Mouse (Mus musculus) retina, postnatal 7 days (tissue): ENCODE data around the gene Gm9745.
"Not testable (repeated sequence)": the region's sequence is repeated elsewhere in the genome, so short reads cannot be mapped to it uniquely, and the experiment has no call there.

ENCODE experiments used
- DNase-seq: peaks from one replicate; pipeline ENCODE4 v3.0.0-alpha.2; 2012; ENCODE audit warnings: low read depth, low spot score

Gene Gm9745

DNA sequence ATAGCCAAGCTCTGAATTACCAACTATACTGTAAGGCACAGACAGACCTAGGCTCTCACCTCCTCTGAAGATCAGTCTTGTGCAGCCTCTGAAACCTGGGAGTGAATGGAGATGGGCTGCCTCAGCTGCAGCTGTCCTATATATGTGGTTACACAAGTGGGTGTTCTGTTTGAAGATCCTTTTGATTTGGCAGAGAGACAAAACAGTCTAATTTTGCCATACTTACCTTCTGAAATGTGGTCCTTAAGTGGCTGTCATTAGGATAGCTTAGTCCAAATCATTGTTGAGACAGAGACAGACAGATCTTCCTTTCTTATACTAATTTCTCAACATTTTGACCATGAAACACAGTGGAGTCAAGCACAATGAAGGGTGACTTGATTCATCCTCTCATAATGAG lies at the start of gene Gm9745:
Gm9745 (minus strand) TSS at position 101 of the 400 bp plus-strand sequence.
- DNase-seq, result not testable (repeated sequence)

DNA sequence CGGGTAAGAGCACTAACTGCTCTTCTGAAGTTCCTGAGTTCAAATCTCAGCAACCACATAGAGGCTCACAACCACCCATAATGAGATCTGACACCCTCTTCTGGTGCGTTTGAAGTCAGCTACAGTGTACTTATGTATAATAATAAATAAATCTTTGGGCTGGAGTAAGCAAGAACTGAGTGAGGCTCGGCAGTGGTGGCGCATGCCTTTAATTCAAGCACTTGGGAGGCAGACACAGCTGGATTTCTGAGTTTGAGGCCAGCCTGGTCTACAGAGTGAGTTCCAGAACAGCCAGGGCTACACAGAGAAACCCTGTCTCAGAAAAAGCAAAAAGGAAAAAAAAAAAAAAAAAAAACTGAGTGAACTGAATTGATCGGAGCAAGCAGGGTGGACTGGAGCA lies 49.2 kb upstream of the Gm9745 start:
- DNase-seq, result not testable (repeated sequence)

DNA sequence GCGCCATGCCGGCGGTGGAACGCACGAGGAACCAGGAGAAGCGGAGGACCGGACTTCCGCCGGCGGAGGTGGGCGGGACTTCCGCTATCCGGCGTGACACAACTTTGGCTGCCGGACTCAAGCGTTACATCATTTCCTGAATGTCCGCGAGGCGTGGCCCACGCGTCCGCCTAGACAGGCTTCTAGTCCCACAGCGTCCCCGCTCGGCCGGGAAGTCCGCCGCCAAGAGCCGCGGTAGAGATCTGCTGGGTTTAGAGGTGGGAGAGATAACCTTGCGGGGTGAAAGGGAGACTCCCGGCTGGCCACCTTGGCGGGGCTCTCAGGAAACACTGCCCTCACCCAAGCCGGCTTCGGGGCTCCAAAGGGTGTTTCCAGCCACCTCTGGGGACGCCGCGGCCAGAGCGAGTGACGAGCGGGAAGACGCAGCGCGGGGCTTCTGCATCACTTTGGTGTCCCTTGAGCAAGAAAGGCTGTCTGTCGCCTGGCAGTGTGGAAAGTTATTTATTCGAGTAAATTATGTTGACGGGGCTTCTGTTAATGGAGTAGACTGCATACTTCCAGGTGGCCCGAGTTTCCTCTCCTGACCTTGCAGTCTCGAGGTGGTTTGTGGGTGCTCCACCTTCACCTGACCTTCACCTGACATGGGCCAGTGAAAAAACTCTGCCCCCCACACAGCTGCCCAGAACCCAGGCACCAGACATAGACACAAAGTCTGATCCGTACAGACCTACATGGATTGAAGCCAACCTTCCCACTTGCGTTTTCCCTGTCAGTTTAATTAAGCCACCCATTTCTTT lies 48.2 kb upstream of the Gm9745 start, which contains the start of gene Gtpbp4:
Gtpbp4 (minus strand) TSS at position 94 of the 797 bp plus-strand sequence.
- peak; percentile 96 for DNase-seq

DNA sequence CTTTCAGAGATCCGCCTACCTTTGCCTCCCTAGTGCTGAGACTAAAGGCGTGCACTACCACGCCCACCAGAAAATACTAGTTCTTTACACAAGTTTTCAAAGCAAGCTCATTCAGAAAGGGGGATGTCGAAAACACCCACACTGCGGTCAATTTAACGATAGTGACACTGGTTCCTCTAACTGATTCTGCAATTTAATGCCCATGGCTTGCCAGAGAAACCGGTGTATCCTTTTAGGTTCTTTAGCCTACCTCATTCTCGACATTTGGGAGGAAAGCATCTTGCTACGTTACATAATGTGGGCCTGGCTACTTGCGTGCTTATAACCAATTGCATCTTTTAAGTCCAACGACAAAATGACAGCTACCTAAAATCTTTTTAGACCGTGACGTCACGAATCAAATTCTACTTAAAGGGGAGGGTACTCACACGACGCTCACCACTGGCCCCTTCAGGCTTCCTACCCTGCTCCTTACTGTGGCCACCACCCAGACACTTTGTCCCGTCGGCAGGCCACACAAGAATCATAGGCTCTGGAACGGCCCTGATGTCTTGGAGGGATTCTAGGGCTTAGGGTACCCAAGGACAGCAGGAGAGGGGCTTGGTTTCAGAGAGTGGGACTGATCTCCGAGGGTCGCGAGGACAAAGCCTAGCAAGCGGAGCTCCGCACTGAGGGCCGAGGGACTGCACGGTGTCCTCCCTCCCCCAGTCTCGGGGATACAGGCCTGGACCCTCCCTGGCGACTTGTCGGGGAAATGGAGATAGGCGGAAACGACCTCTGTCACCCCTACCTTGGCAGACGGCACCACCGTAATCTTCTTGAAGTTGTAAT lies 47.3 kb upstream of the Gm9745 start:
- peak; percentile 6 for DNase-seq

DNA sequence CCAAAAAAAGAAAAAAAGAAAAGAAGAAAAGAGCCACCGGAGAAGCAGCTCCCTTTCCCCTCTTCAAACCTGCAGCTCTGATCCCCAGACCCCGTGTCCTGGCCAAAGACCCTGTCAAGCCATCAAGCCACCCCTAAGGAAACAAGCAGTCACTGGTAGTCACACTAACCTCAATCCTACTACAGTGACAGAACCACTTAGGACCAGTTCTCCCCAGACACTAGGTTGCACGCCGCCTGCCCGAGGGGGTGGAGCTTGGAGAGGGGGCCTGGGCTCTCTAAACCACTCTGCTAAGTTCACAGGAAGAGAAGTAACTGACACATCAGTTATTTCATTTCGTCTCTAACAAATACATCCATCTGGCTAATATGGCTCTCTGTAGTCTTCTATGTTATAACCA lies 44.2 kb upstream of the Gm9745 start:
- DNase-seq, result no peak

DNA sequence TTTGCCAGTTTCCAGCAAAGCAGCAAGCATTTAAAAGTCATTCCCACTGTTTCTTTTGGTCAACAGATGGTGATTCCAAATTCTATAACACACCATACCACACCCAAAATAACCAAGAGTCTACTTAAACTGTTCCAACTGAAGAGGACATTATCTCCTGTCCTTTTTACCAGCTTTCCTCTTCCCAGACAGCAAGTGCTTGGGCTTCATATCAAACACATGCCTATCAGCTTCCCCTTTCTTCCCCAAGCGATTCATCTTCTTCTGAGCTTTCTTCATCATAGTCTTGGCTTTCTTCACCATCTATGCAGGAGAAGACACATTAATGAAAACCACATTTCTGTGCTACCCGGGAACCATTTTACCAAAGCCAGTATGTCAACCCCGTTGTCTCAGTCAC lies 24.9 kb upstream of the Gm9745 start:
- no peak for DNase-seq

DNA sequence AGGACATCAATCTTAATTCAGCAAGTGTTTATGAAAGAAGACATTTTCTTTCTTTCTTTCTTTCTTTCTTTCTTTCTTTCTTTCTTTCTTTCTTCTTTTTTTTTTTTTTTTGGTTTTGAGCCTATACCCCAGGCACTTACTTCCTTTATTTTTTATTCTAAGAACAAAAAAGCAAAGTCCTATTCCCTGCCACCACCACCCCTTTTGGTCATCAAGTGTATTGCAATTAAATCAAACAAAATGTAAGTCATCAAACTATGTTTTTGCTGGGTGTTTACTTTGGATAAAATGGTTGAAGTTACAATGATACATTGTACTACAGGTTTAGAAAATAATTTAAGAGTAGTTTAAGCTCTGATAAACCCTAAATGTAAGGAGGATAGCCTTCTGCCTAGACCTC lies 24.3 kb upstream of the Gm9745 start:
- no peak for DNase-seq

DNA sequence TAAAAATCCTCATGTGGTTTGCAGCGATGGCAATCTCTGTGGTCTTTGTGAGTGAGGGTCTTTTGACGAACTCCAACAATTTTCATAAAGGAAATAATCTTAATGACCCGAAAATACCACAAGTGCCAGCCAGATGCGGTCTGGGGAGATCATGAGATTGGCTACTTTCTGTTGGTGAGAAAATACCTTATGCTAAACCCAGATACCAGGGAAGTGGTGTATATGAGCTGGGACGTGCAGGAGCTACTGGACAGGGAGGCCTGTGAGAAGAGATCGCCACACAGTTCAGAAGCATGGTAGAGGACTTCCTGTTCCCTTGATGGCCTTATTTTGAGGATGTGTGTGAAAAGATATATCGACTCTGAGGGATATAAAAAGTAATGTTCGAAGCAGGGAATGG lies 19.7 kb upstream of the Gm9745 start:
- DNase-seq, result no peak

DNA sequence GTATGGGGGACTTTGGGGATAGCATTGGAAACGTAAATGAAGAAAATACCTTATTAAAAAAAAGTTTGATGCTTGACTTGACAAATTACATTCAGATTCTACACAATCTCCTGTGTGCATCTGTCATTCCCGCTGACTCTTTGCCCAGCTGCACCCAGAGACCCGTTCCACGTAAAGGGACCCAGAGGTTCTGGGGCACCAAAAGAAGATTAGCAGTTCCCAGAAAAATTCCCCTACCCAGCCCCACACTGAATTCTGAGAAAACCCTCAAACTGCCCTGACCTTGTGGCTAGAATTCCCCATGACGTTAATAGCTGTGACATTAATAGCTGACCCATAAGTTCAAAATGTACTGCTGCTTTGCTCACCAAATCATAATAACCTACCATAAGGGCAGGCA lies 17.2 kb upstream of the Gm9745 start:
- no peak for DNase-seq

DNA sequence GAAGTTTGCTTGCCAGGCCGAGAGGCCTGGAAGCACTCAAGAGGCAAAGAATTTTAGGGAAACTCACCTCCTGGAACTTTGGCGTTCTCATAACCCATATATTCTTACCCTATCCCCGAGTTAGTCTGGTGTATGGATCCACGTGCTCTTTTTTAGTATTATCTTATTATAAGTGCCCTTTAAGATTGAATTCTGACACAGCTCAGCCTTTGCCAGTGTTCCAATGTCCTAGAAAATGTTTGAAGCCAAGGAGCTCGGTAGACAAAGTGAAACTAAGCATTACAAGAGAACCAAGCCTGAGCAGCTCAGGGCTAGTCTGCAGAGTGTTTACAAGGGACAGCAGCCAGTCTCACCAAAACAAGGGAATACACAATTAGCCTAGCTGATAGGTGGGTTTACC lies 14.2 kb upstream of the Gm9745 start:
- DNase-seq, result not testable (repeated sequence)

DNA sequence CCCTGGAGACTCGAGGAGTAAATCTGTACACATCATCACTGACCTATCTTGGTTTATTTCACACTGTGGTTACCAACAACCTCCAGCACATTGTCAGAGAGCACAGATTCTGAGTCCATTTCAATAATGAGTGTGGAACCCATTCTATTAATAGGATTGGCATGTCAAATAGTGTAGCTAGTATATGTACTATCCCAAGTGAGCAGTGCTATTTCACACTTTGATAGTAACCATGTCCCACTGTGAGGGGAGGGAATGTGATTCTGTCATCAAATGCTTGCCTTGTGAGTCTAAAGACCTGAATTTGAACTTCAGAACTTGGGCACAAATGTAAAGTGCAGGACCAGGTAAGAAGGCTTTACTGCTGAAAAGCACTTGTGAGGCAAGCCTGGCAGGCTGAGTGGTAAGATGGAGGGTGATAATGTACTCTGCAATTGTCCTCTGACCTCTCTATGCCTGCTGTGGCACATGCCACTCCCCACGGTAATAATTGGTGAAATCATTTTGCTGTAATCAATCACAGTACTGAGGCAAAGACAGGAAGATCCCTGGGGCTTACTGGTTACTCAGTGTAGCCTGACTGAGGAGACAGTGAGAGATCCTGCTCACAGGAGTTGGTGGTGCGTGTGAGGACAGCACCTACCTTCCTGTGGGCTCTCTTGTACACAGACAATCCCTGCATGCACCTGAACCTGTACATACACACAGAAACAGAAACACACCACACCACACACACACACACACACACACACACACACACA lies 13.3 kb upstream of the Gm9745 start:
- not testable (repeated sequence) for DNase-seq

DNA sequence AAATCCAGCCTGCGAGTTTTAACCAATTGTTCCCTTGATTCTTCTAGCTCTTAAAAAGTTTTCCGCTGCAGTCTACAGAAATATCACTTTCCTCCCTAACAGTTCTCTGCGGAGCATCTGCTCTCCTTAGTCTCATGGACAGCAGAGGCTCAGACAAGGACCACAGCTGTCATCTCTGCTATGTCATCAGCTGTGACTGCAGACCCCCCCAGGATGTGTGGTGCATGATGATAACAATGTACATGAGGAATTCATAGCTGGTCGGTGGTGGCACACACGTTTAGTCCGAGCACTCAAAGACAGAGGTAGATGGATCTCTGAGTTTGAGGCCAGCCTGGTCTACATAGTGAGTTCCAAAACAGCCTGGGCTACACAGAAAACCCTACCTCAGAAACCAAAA lies 11.5 kb upstream of the Gm9745 start:
- not testable (repeated sequence) for DNase-seq

DNA sequence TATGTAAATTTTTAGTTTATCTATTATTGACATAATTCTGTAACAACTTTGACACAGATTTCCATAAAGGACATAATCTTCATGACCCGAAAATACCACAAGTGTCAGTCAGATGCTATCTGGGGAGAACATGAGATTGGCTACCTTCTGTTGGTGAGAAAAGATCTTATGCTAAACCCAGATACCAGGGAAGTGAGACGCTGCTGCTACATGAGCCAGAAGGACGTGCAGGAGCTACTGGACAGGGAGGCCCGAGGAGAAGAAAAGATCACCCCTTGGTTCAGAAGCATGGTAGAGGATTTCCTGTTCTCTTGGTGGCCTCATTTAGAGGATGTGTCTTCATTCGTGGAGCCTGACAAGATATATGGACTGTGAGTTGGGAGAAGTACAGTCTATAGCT lies 11.0 kb upstream of the Gm9745 start:
- DNase-seq, result not testable (repeated sequence)

DNA sequence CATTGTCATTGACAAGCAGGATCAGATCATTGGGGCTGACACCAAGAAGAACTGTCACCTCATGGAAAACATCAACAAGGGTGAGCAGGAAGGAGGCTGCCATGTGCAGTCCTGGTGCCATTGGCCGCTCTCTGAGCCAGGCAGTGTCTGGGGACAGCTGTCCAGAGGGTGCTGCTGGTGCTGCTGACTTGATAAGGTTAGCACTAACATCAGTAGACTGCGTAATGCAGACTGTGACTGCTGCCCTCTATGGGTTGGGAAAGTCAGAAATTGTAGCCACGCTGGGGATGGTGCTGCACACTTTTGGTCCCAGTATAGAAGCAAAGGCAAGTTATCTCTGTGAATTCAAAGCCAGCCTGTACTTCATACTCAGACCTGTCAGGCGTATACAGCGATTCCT lies 8.8 kb upstream of the Gm9745 start:
- DNase-seq, result not testable (repeated sequence)

DNA sequence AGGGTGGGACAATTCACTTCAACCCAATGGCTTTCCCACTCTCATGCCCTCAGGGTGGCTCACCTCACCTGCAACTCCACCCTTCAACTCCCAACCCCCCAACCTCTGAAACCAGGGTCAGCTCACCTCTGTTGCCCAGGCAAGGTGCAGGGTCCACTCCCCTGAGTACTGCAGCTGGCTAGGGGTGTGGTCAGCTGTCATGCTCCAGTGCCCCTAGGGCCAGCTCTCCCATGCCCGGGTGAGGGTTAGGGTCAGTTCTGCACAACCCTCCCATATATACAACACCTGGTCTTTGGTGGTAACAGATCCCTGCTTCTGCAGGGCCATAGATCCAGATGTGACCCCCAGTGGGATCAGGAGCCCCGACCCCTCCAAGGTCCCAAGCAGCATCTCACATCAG lies 7.1 kb upstream of the Gm9745 start:
- not testable (repeated sequence) for DNase-seq

DNA sequence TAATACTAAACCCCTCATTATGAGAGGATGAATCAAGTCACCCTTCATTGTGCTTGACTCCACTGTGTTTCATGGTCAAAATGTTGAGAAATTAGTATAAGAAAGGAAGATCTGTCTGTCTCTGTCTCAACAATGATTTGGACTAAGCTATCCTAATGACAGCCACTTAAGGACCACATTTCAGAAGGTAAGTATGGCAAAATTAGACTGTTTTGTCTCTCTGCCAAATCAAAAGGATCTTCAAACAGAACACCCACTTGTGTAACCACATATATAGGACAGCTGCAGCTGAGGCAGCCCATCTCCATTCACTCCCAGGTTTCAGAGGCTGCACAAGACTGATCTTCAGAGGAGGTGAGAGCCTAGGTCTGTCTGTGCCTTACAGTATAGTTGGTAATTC lies 4.5 kb upstream of the Gm9745 start, which contains the start of gene Idi2:
Idi2 (plus strand) TSS at position 301 of the 400 bp plus-strand sequence.
- not testable (repeated sequence) for DNase-seq

DNA sequence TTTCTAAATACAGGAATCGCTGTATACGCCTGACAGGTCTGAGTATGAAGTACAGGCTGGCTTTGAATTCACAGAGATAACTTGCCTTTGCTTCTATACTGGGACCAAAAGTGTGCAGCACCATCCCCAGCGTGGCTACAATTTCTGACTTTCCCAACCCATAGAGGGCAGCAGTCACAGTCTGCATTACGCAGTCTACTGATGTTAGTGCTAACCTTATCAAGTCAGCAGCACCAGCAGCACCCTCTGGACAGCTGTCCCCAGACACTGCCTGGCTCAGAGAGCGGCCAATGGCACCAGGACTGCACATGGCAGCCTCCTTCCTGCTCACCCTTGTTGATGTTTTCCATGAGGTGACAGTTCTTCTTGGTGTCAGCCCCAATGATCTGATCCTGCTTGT lies 4.2 kb downstream of the Gm9745 start:
- DNase-seq, result not testable (repeated sequence)

DNA sequence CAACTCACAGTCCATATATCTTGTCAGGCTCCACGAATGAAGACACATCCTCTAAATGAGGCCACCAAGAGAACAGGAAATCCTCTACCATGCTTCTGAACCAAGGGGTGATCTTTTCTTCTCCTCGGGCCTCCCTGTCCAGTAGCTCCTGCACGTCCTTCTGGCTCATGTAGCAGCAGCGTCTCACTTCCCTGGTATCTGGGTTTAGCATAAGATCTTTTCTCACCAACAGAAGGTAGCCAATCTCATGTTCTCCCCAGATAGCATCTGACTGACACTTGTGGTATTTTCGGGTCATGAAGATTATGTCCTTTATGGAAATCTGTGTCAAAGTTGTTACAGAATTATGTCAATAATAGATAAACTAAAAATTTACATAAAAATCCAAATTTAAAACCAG lies 6.3 kb downstream of the Gm9745 start:
- not testable (repeated sequence) for DNase-seq

DNA sequence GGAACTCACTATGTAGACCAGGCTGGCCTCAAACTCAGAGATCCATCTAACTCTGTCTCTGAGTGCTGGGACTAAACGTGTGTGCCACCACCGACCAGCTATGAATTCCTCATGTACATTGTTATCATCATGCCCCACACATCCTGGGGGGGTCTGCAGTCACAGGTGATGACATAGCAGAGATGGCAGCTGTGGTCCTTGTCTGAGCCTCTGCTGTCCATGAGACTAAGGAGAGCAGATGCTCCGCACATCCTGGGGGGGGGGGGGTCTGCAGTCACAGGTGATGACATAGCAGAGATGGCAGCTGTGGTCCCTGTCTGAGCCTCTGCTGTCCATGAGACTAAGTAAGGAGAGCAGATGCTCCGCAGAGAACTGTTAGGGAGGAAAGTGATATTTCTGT lies 6.9 kb downstream of the Gm9745 start:
- not testable (repeated sequence) for DNase-seq

DNA sequence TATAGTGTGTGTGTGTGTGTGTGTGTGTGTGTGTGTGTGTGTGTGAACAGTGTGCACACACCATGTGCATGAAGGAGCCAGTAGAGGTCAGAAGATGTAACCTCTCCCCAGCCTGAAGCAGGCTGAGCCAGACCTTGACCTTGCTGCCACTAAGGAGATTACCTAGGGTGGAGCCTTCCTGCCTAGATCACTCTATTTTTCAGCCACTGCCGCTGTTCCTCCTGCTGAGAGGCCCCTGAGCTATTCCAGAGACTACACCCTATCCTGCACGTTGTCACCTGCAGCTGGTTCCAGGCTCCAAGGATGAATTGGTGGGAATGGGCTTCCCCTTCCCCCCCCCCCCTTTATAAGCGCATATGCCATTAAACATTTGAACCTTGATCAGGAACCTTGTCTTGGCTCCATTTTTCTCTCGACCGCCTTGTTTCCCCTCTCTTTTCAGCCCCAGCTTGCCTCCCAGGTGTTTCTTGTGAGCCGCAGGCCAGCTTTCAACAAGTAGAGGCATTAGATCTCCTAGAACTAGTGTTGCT lies 10.4 kb downstream of the Gm9745 start:
- not testable (repeated sequence) for DNase-seq

DNA sequence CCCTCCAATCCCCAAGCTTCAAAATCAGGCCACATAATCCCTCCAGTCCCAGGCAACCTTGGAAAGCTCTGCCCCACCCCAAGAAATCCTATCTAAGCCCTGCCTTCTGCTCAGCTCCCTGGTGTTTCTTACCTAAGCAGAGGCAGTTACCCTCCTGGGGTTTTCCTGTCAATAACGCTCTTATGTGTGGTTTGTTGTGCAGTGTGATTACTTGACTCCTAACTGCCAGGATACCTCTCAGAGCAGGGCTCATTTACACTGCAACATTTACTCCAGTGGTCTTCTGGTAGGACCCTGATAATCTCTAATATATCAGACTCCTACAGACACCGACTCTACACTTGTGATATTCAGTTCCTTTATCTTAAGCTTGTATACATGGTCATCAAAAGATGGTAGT lies 14.5 kb downstream of the Gm9745 start:
- DNase-seq, result no peak

DNA sequence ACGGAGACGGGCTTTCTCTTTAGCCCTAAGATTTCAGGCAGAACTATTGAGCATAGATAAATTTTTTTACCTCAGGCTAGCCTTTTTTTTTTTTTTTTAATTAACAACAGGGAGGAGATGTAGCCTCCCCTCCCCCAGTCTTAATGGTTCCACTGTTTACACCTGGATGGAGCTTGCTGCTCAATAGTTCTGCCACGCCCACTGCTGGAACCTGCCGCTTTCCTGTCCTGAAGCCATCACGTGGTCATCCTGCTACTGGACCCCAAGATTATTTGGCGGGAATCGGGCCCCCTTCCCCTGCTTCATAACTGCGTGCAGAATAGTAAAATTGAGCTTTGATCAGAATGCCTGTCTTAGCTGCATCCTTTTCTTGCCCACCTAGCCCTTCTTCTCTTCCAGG lies 34.1 kb downstream of the Gm9745 start:
- DNase-seq, result not testable (repeated sequence)
